Mouse (Mus musculus) midbrain, postnatal 0 days (tissue): ENCODE data around the gene Alk. TPM values are rescaled to one million over a fixed set of nuclear protein-coding genes. Genes with fewer than 3 reads are reported as not detected.

Experiments
- ATAC-seq: fragments of 200-750 bp; cut with Nextera tagmentation; 2 replicates; pipeline ENCODE4 v1.8.0; 2017; ENCODE audit warnings: moderate number of reproducible peaks, mild to moderate bottlenecking, moderate TSS enrichment, moderate library complexity; ENCODE audit not compliant: low FRiP score
- DNase-seq: peaks from one replicate; pipeline ENCODE4 v3.0.0-alpha.2; 2015; ENCODE audit warnings: low spot score
- H3K27ac ChIP-seq: fragments of 300-500 bp; sonication (generic); 2 replicates; pipeline ENCODE4 v1.5.1; 2014; ENCODE audit warnings: low read depth, mild to moderate bottlenecking, low read length, mixed read lengths
- H3K27me3 ChIP-seq: fragments of 300-500 bp; sonication (generic); 2 replicates; pipeline ENCODE4 v1.6.1; 2014; ENCODE audit warnings: low read length, control low read depth, mixed read lengths; ENCODE audit not compliant: insufficient read depth
- H3K36me3 ChIP-seq: fragments of 300-500 bp; sonication (generic); 2 replicates; pipeline ENCODE4 v1.6.1; 2014; ENCODE audit warnings: low read length, control low read depth, mixed read lengths; ENCODE audit not compliant: insufficient read depth
- H3K4me1 ChIP-seq: fragments of 300-500 bp; sonication (generic); 2 replicates; pipeline ENCODE4 v1.6.1; 2014; ENCODE audit warnings: mild to moderate bottlenecking, control low read depth, antibody characterized with exemption, low read length, mixed read lengths; ENCODE audit not compliant: insufficient read depth
- H3K4me2 ChIP-seq: fragments of 300-500 bp; sonication (generic); 2 replicates; pipeline ENCODE4 v1.6.1; 2014; ENCODE audit warnings: low read depth, mild to moderate bottlenecking, low read length, mixed read lengths; ENCODE audit not compliant: poor library complexity, severe bottlenecking
- H3K4me3 ChIP-seq: fragments of 300-500 bp; sonication (generic); 2 replicates; pipeline ENCODE4 v1.5.1; 2014; ENCODE audit warnings: low read depth, mild to moderate bottlenecking, low read length, moderate library complexity
- H3K9ac ChIP-seq: fragments of 300-500 bp; sonication (generic); replicated peaks from 2 replicates; pipeline ENCODE4 v1.6.1; 2014; ENCODE audit warnings: mild to moderate bottlenecking, low read length, moderate library complexity, mixed read lengths; ENCODE audit not compliant: poor library complexity, severe bottlenecking
- H3K9me3 ChIP-seq: fragments of 300-500 bp; sonication (generic); 2 replicates; pipeline ENCODE4 v1.6.1; 2016; ENCODE audit warnings: low read length, control low read depth
- CTCF ChIP-seq: IDR thresholded peaks from 2 replicates; pipeline ENCODE4 v1.5.1; 2016; ENCODE audit warnings: antibody characterized with exemption, mild to moderate bottlenecking
- WGBS: fragments of 180-500 bp; shearing (Covaris S2); extraction: QIAGEN DNeasy Blood & Tissue Kit; methylation state at CpG from one replicate; pipeline ENCODE4 v1.1.7; 2014; 5-methylcytosine and 5-hydroxymethylcytosine counted together
- polyA plus RNA-seq: library from polyadenylated mRNA; unstranded; fragments of >200 nt; fragmentation: Nextera tagmentation; extraction: Ambion mirVana; gene quantifications from 2 replicates; pipeline ENCODE4 v1.2.1, GENCODE M21; 2015
- total RNA-seq: library from RNA; depleted of rRNA; stranded (reverse); fragments of >200 nt; gene quantifications from 2 replicates; pipeline ENCODE4 v1.2.3, GENCODE M21; 2014

The Alk gene
- total and polyA plus RNA-seq, 2 experiments from 2014 or later = 5.2 to 17.6 TPM

GRCm38 (mm10) chr17:72560771-72561170 is 43.7 kb downstream of the Alk start:
- no peak overlapping the region for H3K4me2 ChIP-seq
- no peak overlapping the region for H3K4me3 ChIP-seq
- no peak for TF ChIP-seq CTCF
- no peak overlapping the region for H3K9ac ChIP-seq
- DNase-seq (no peak), ATAC-seq (no peak)
- no peaks in the 10 kb centered on the region for H3K36me3 ChIP-seq
- H3K27ac ChIP-seq = no peak overlapping the region
- no peaks in the 10 kb centered on the region for H3K27me3 ChIP-seq
- H3K4me1 ChIP-seq = no peaks in the 10 kb centered on the region
- no peaks in the 10 kb centered on the region for H3K9me3 ChIP-seq
- 87% methylated on average over 1 of the region's 1 CpGs for WGBS

GRCm38 (mm10) chr17:72557029-72557735 is 47.2 kb downstream of the Alk start:
- no peaks in the 10 kb centered on the region for H3K9me3 ChIP-seq
- H3K36me3 ChIP-seq = no peaks in the 10 kb centered on the region
- no peaks in the 10 kb centered on the region for H3K4me1 ChIP-seq
- no peaks in the 10 kb centered on the region for H3K27me3 ChIP-seq
- no peak overlapping the region for H3K27ac ChIP-seq
- no peak overlapping the region for H3K4me3 ChIP-seq
- H3K9ac ChIP-seq = no peak overlapping the region
- 61% methylated on average over 6 of the region's 6 CpGs for WGBS
- no peak overlapping the region for H3K4me2 ChIP-seq
- no peak for DNase-seq
- no peak for ATAC-seq
- TF ChIP-seq CTCF = no peak

- Histone ChIP-seq H3K4me2 (no peak overlapping the region), H3K9ac (no peak overlapping the region), H3K4me3 (no peak overlapping the region), H3K4me1 (no peaks in the 10 kb centered on the region), H3K36me3 (no peaks in the 10 kb centered on the region), H3K27me3 (no peaks in the 10 kb centered on the region), H3K27ac (no peak overlapping the region), H3K9me3 (no peaks in the 10 kb centered on the region)
- DNase-seq = no peak
- ATAC-seq = no peak
- no peak for TF ChIP-seq CTCF
- 53% methylated on average over 4 of the region's 4 CpGs for WGBS
Measured at GRCm38 (mm10) chr17:72546274-72546673, 58.2 kb downstream of the Alk start.

GRCm38 (mm10) chr17:72535304-72535703 is 69.1 kb downstream of the Alk start:
- Histone ChIP-seq H3K4me2 (no peak overlapping the region), H3K27ac (no peak overlapping the region), H3K9me3 (no peaks in the 10 kb centered on the region), H3K27me3 (no peaks in the 10 kb centered on the region), H3K4me3 (no peak overlapping the region), H3K36me3 (no peaks in the 10 kb centered on the region), H3K4me1 (no peaks in the 10 kb centered on the region), H3K9ac (no peak overlapping the region)
- no peak for TF ChIP-seq CTCF
- no peak for DNase-seq
- 90% methylated on average over 6 of the region's 6 CpGs for WGBS
- ATAC-seq = no peak

GRCm38 (mm10) chr17:72532266-72532665 is 72.2 kb downstream of the Alk start:
- H3K4me3 ChIP-seq = no peak overlapping the region
- H3K27ac ChIP-seq = no peak overlapping the region
- H3K27me3 ChIP-seq = no peaks in the 10 kb centered on the region
- DNase-seq = no peak
- no peaks in the 10 kb centered on the region for H3K4me1 ChIP-seq
- H3K36me3 ChIP-seq = no peaks in the 10 kb centered on the region
- H3K4me2 ChIP-seq = no peak overlapping the region
- TF ChIP-seq CTCF = no peak
- WGBS = 85% methylated on average over 6 of the region's 6 CpGs
- ATAC-seq = no peak
- H3K9ac ChIP-seq = no peak overlapping the region
- no peaks in the 10 kb centered on the region for H3K9me3 ChIP-seq

GRCm38 (mm10) chr17:72528481-72528880 is 75.9 kb downstream of the Alk start:
- WGBS = 92% methylated on average over 8 of the region's 8 CpGs
- Histone ChIP-seq H3K4me1 (no peaks in the 10 kb centered on the region), H3K27ac (no peak overlapping the region), H3K4me3 (no peak overlapping the region), H3K27me3 (no peaks in the 10 kb centered on the region; the same call in 1 of the 2 replicates), H3K9me3 (no peaks in the 10 kb centered on the region), H3K36me3 (no peaks in the 10 kb centered on the region), H3K4me2 (no peak overlapping the region), H3K9ac (no peak overlapping the region)
- ATAC-seq (no peak), DNase-seq (no peak)
- no peak for TF ChIP-seq CTCF
